Mouse (Mus musculus) brain, embryonic 14.5 days (tissue): ENCODE measurements around the gene Gm15557.

Experiments used
- CTCF ChIP-seq: fragments of 200-500 bp; IDR thresholded peaks from 2 replicates; pipeline ENCODE4 v1.5.1; 2012; ENCODE audit warnings: inconsistent platforms, mild to moderate bottlenecking, moderate library complexity, borderline replicate concordance; ENCODE audit not compliant: insufficient read depth, insufficient read length; ENCODE audit errors: extremely low read depth
- POLR2A ChIP-seq: fragments of 200-500 bp; IDR thresholded peaks from 2 replicates; pipeline ENCODE4 v1.6.1; 2012; ENCODE audit warnings: mild to moderate bottlenecking, inconsistent platforms, borderline replicate concordance; ENCODE audit not compliant: poor library complexity, insufficient read depth, insufficient read length, severe bottlenecking; ENCODE audit errors: extremely low read depth

- TF ChIP-seq POLR2A (no peak), CTCF (no peak)
Measured at GRCm38 (mm10) chr2:155991151-155991550, 50.6 kb downstream of the Gm15557 start.
